Mouse (Mus musculus) bone marrow, adult 2 months (tissue): ENCODE measurements around the gene 4930544D05Rik.

ENCODE experiments used
- CTCF ChIP-seq: fragments of 200-500 bp; IDR thresholded peaks from 2 replicates; pipeline ENCODE4 v1.5.1; 2011; ENCODE audit warnings: low read length, control low read depth; ENCODE audit not compliant: control insufficient read depth, insufficient read depth
- POLR2A ChIP-seq: fragments of 200-500 bp; IDR thresholded peaks from 2 replicates; pipeline ENCODE4 v1.6.1; 2011; ENCODE audit warnings: low read depth, mild to moderate bottlenecking, control low read depth, low read length, borderline replicate concordance; ENCODE audit not compliant: control insufficient read depth

DNA sequence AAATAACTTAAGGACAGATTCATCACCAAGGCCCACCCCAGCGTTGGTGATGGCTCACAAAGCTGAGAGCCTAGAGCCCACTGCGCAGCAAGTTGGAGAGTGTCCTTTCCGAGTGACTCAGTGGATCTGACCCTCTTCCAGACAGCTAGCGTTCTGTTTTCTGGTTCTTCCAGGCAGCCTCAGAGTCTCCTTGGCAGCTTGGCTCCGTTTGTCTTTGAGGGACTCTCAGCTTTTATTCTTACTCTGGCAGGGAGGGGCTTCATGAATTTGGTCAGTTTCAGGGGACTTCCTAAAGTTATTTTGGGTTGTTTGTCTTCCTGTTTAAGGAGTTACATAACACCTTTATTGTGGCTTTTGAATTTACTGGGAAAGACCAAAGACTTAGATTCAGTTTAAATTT lies 28.7 kb upstream of the 4930544D05Rik start:
- no peak for TF ChIP-seq POLR2A
- no peak for TF ChIP-seq CTCF
